Mouse (Mus musculus): Measurements from ENCODE around the gene Cops3. TPM values are rescaled to one million over a fixed set of nuclear protein-coding genes. Genes with fewer than 3 reads are reported as not detected.
A peak's percentile ranks its signal among the peaks of the same experiment; 100 is the strongest.

Cops3 gene
- polyA plus RNA-seq, 1 experiment from 2014 or later: 181 TPM

- no peaks in the 10 kb centered on the region for H3K27me3 ChIP-seq
- H3K27ac ChIP-seq (replicated peaks): peak overlapping the region; percentile 98
- peak overlapping the region; percentile 93; the same call in 1 of the 2 replicates for H3K9ac ChIP-seq
- H3K4me2 ChIP-seq (replicated peaks): peak overlapping the region; percentile 81
- WGBS: 49% methylated on average over 14 of the region's 14 CpGs
- H3K4me3 ChIP-seq (replicated peaks): peak overlapping the region; percentile 78
- H3K4me1 ChIP-seq: peaks cover 22% of the 10 kb centered on the region
- peaks cover 22% of the 10 kb centered on the region for H3K36me3 ChIP-seq
- H3K9me3 ChIP-seq (replicated peaks): no peaks in the 10 kb centered on the region
- no peak for ATAC-seq (ENCODE audit: insufficient number of reproducible peaks, low FRiP score, low TSS enrichment, low read depth)
Observed at GRCm38 (mm10) chr11:59810480-59811158, 29.0 kb downstream of the Cops3 start.

DNA sequence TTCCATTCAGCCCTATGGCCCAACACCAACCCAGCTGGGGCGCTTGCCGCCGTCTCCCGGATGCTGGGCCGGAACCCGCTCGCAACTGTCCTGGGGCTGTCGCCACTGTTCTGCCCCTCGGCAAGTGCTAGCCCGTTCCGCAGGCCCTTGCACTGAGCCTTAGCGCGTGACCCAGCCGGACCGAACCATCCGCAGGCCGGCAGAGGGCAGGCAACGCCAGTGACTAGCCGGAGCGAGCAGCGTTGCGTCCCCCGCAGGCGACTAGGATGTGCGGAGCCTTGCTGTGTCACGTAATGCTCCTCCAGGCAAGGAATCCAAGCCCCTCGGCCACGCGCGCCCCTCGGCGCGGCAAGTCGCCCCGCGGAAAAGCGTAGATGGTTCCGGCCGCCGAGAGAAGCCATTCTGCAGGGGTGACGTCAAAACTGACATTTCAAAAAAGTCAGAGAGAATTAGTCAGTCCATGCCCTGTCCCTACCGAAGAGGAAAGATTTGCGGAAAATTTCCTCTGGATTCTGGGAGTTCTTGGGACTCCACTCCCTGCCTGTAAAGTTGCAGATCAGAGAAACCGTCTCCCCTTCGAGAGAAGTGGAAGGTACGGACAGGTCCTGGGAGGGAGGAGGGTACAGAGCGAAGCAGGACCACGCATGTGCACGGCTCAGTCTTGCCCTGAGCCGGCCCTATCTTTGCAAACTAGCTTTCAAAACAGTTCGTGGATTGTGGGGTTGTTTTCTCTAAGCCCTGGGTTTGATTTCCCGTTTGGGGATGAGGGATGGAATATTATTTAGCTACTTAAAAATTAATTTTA, 29.8 kb downstream of the Cops3 start, which contains the start of gene Flcn:
Flcn (minus strand) TSS at position 347 of the 805 bp plus-strand sequence.
- under 1% methylated on average over 52 of the region's 52 CpGs for WGBS
- H3K4me3 ChIP-seq (replicated peaks): peak within 1 kb of the TSS; percentile 78
- peak within 1 kb of the TSS; percentile 81 for H3K4me2 ChIP-seq (replicated peaks)
- H3K27ac ChIP-seq (replicated peaks): peak within 1 kb of the TSS; percentile 98
- peaks cover 23% of the 10 kb centered on the region for H3K36me3 ChIP-seq
- H3K9ac ChIP-seq: peak within 1 kb of the TSS; percentile 93
- H3K27me3 ChIP-seq: no peaks in the 10 kb centered on the region
- peaks cover 22% of the 10 kb centered on the region for H3K4me1 ChIP-seq
- H3K9me3 ChIP-seq (replicated peaks): no peaks in the 10 kb centered on the region
- peak; percentile 92 for ATAC-seq (ENCODE audit: insufficient number of reproducible peaks, low FRiP score, low TSS enrichment, low read depth)

- Histone ChIP-seq H3K4me1 (peaks cover 22% of the 10 kb centered on the region), H3K4me3 (replicated peaks) (peak overlapping the region; percentile 78), H3K9ac (peak overlapping the region; percentile 93), H3K4me2 (replicated peaks) (peak overlapping the region; percentile 81), H3K9me3 (replicated peaks) (no peaks in the 10 kb centered on the region), H3K36me3 (peaks cover 30% of the 10 kb centered on the region), H3K27me3 (no peaks in the 10 kb centered on the region), H3K27ac (replicated peaks) (peak overlapping the region; percentile 98)
- ATAC-seq (ENCODE audit: insufficient number of reproducible peaks, low FRiP score, low TSS enrichment, low read depth): 0 out of 2 replicates have a peak, but pooled peaks have one; percentile 0
- under 1% methylated on average over 15 of the region's 15 CpGs for WGBS
Observed at GRCm38 (mm10) chr11:59809071-59809669, 30.5 kb downstream of the Cops3 start.

GRCm38 (mm10) chr11:59808170-59808960, 31.3 kb downstream of the Cops3 start:
- Histone ChIP-seq H3K9me3 (replicated peaks) (no peaks in the 10 kb centered on the region), H3K4me1 (peaks cover 22% of the 10 kb centered on the region), H3K27me3 (no peaks in the 10 kb centered on the region), H3K9ac (no peak overlapping the region; the same call in 1 of the 2 replicates), H3K36me3 (peaks cover 36% of the 10 kb centered on the region), H3K27ac (replicated peaks) (peak overlapping the region; percentile 98; the same call in 1 of the 2 replicates), H3K4me3 (replicated peaks) (peak overlapping the region; percentile 78), H3K4me2 (replicated peaks) (peak overlapping the region; percentile 81)
- 53% methylated on average over 14 of the region's 14 CpGs for WGBS
- no peak for ATAC-seq (ENCODE audit: insufficient number of reproducible peaks, low FRiP score, low TSS enrichment, low read depth)

DNA sequence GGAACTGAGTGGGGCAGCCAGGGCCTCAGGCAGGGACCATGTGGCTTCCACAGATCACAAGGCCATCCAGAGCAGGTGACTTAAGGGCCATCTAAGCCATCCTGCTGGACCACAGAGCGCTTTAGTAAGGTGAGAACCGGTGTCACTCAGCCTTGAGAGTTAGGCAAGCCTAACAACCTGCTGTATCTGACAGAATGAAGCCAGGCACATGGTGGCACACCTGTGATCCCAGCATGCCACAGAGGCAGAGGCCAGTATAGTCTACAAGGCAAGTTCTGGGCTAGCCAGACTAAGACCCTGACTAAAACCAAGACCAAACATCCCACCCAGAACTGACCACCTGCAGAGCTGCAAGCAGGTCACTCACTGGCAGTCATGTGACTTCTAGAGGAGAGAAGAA, 34.0 kb downstream of the Cops3 start:
- Histone ChIP-seq H3K27ac (replicated peaks) (no peak overlapping the region; the same call in 1 of the 2 replicates), H3K36me3 (peaks cover 63% of the 10 kb centered on the region), H3K9me3 (replicated peaks) (no peaks in the 10 kb centered on the region), H3K27me3 (no peaks in the 10 kb centered on the region), H3K4me1 (peaks cover 16% of the 10 kb centered on the region), H3K9ac (no peak overlapping the region), H3K4me2 (replicated peaks) (no peak overlapping the region), H3K4me3 (replicated peaks) (no peak overlapping the region)
- ATAC-seq (ENCODE audit: insufficient number of reproducible peaks, low FRiP score, low TSS enrichment, low read depth): no peak
- 82% methylated on average over 2 of the region's 2 CpGs for WGBS

GRCm38 (mm10) chr11:59805256-59805655, 34.4 kb downstream of the Cops3 start:
- 85% methylated on average over 1 of the region's 1 CpGs for WGBS
- H3K9ac ChIP-seq: no peak overlapping the region
- peaks cover 12% of the 10 kb centered on the region for H3K4me1 ChIP-seq
- H3K4me2 ChIP-seq (replicated peaks): no peak overlapping the region
- no peak for ATAC-seq (ENCODE audit: insufficient number of reproducible peaks, low FRiP score, low TSS enrichment, low read depth)
- H3K36me3 ChIP-seq: peaks cover 67% of the 10 kb centered on the region
- H3K4me3 ChIP-seq (replicated peaks): no peak overlapping the region
- no peak overlapping the region for H3K27ac ChIP-seq (replicated peaks)
- H3K27me3 ChIP-seq: no peaks in the 10 kb centered on the region
- H3K9me3 ChIP-seq (replicated peaks): no peaks in the 10 kb centered on the region

DNA sequence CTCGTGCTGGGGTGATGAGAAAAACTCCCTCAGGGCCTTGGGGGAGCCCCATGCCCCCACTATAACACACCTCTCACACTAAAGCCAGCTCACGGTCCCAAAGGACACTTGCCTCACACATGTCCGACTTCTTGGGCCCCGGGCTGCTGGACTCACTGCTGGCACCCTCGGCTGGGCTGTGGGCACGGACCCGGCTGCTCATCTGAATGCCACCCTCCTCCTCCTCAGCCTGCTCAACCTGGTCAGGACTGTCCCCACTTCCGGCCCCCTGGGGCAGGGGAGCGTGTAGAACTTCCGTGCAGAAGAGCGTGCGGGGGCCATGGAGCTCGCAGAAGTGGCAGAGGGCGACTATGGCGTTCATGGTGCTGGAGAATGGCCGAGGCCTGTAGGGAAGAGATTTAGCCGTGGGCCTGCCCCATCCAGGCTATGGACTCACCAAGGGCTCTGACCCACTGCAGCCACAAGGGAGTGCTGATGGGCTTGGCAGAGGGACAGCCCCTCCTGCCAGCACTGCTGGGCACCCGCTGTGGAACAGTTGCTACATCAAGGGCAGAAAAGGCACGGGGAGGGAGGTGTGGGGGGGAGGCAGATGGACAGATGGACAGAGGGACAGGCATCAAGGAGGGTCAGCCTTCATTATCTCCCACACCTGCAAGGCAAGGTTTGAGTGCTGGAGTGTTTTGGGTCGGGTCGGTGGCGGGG, 35.1 kb downstream of the Cops3 start:
- H3K4me2 ChIP-seq (replicated peaks): no peak overlapping the region
- 91% methylated on average over 22 of the region's 22 CpGs for WGBS
- H3K36me3 ChIP-seq: peaks cover 74% of the 10 kb centered on the region
- H3K27me3 ChIP-seq: no peaks in the 10 kb centered on the region
- no peaks in the 10 kb centered on the region for H3K9me3 ChIP-seq (replicated peaks)
- H3K4me3 ChIP-seq (replicated peaks): no peak overlapping the region
- H3K27ac ChIP-seq (replicated peaks): no peak overlapping the region; the same call in 1 of the 2 replicates
- peaks cover 12% of the 10 kb centered on the region for H3K4me1 ChIP-seq
- H3K9ac ChIP-seq: no peak overlapping the region
- ATAC-seq (ENCODE audit: insufficient number of reproducible peaks, low FRiP score, low TSS enrichment, low read depth): no peak

- Histone ChIP-seq H3K4me1 (peaks cover 6% of the 10 kb centered on the region), H3K4me2 (replicated peaks) (no peak overlapping the region), H3K4me3 (replicated peaks) (no peak overlapping the region), H3K27me3 (no peaks in the 10 kb centered on the region), H3K36me3 (peaks cover 84% of the 10 kb centered on the region), H3K9me3 (replicated peaks) (no peaks in the 10 kb centered on the region), H3K9ac (no peak overlapping the region), H3K27ac (replicated peaks) (no peak overlapping the region)
- no peak for ATAC-seq (ENCODE audit: insufficient number of reproducible peaks, low FRiP score, low TSS enrichment, low read depth)
- WGBS: 82% methylated on average over 14 of the region's 14 CpGs
Observed at GRCm38 (mm10) chr11:59803516-59803915, 36.1 kb downstream of the Cops3 start.

GRCm38 (mm10) chr11:59801881-59802280, 37.8 kb downstream of the Cops3 start:
- H3K27ac ChIP-seq (replicated peaks): no peak overlapping the region
- H3K9me3 ChIP-seq (replicated peaks): no peaks in the 10 kb centered on the region
- peaks cover 91% of the 10 kb centered on the region for H3K36me3 ChIP-seq
- no peak for ATAC-seq (ENCODE audit: insufficient number of reproducible peaks, low FRiP score, low TSS enrichment, low read depth)
- H3K4me1 ChIP-seq: no peaks in the 10 kb centered on the region
- no peak overlapping the region for H3K4me2 ChIP-seq (replicated peaks)
- 96% methylated on average over 8 of the region's 8 CpGs for WGBS
- no peak overlapping the region for H3K4me3 ChIP-seq (replicated peaks)
- no peak overlapping the region for H3K9ac ChIP-seq
- no peaks in the 10 kb centered on the region for H3K27me3 ChIP-seq

GRCm38 (mm10) chr11:59800412-59800811, 39.2 kb downstream of the Cops3 start:
- Histone ChIP-seq H3K4me1 (no peaks in the 10 kb centered on the region), H3K4me3 (replicated peaks) (no peak overlapping the region), H3K27me3 (no peaks in the 10 kb centered on the region), H3K27ac (replicated peaks) (no peak overlapping the region), H3K4me2 (replicated peaks) (no peak overlapping the region), H3K9me3 (replicated peaks) (no peaks in the 10 kb centered on the region), H3K36me3 (peaks cover 91% of the 10 kb centered on the region), H3K9ac (no peak overlapping the region)
- no peak for ATAC-seq (ENCODE audit: insufficient number of reproducible peaks, low FRiP score, low TSS enrichment, low read depth)
- 93% methylated on average over 10 of the region's 10 CpGs for WGBS

All from embryonic facial prominence, embryonic 15.5 days (tissue).